Mouse (Mus musculus) embryonic facial prominence, embryonic 15.5 days (tissue): ENCODE results near the gene Ermap. TPM values are rescaled to one million over a fixed set of nuclear protein-coding genes. Genes with fewer than 3 reads are reported as not detected.

ENCODE experiments used
- ATAC-seq: fragments of 200-750 bp; cut with Nextera tagmentation; 2 replicates; pipeline ENCODE4 v1.8.0; 2017; ENCODE audit warnings: low read depth, moderate TSS enrichment; ENCODE audit not compliant: insufficient number of reproducible peaks, low FRiP score, low TSS enrichment
- H3K27ac ChIP-seq: fragments of 300-500 bp; sonication (generic); replicated peaks from 2 replicates; pipeline ENCODE4 v1.5.1; 2015; ENCODE audit warnings: mild to moderate bottlenecking, inconsistent platforms
- H3K27me3 ChIP-seq: fragments of 300-500 bp; sonication (generic); 2 replicates; pipeline ENCODE4 v1.6.1; 2015; ENCODE audit warnings: inconsistent platforms
- H3K36me3 ChIP-seq: fragments of 300-500 bp; sonication (generic); 2 replicates; pipeline ENCODE4 v1.6.1; 2015; ENCODE audit warnings: mild to moderate bottlenecking, inconsistent platforms
- H3K4me1 ChIP-seq: fragments of 300-500 bp; sonication (generic); 2 replicates; pipeline ENCODE4 v1.6.1; 2015; ENCODE audit warnings: inconsistent platforms
- H3K4me2 ChIP-seq: fragments of 300-500 bp; sonication (generic); replicated peaks from 2 replicates; pipeline ENCODE4 v1.6.1; 2015; ENCODE audit warnings: mild to moderate bottlenecking, inconsistent platforms
- H3K4me3 ChIP-seq: fragments of 300-500 bp; sonication (generic); replicated peaks from 2 replicates; pipeline ENCODE4 v1.5.1; 2015; ENCODE audit warnings: mild to moderate bottlenecking, inconsistent platforms
- H3K9ac ChIP-seq: fragments of 300-500 bp; sonication (generic); 2 replicates; pipeline ENCODE4 v1.6.1; 2015; ENCODE audit warnings: inconsistent platforms
- H3K9me3 ChIP-seq: fragments of 300-500 bp; sonication (generic); replicated peaks from 2 replicates; pipeline ENCODE4 v1.6.1; 2016; ENCODE audit warnings: inconsistent platforms
- WGBS: fragments of 180-500 bp; shearing (Covaris S2); methylation state at CpG from one replicate; pipeline ENCODE4 v1.1.7; 2015; 5-methylcytosine and 5-hydroxymethylcytosine counted together
- polyA plus RNA-seq: library from polyadenylated mRNA; unstranded; fragments of >200 nt; fragmentation: Nextera tagmentation; extraction: Ambion mirVana; gene quantifications from 2 replicates; pipeline ENCODE4 v1.2.1, GENCODE M21; 2015

Gene Ermap
- polyA plus RNA-seq, result 1.5 and 1.7 TPM in 2 replicates

DNA sequence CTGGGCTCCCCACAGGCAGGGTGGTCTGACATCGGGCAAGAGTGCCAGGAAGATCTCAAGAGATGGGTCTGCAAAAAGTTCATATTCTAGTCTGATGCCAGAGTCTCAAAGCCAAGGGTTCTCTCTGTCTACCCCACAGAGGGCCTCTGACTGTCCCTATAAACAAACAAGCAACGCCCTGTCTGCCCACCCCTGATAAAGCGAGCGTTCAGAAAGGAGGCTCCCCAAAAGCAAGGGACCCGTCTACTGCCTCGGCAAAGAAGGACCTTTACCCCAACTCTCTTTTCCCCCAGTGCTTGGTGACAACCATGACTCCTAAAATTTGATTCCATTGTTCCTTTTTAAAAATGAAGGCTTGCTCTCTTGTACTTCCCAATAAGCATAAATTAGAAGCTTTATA, at the start of gene Ermap:
Gene Ermap, minus strand, starts transcription at position 148 of the 400 bp plus-strand sequence.
- no peak within 1 kb of the TSS for H3K27ac ChIP-seq
- H3K36me3 ChIP-seq, result no peaks in the 10 kb centered on the region
- no peaks in the 10 kb centered on the region for H3K9me3 ChIP-seq
- H3K4me3 ChIP-seq, result no peak within 1 kb of the TSS
- H3K9ac ChIP-seq, result no peak within 1 kb of the TSS
- no peak within 1 kb of the TSS for H3K4me2 ChIP-seq
- no peak for ATAC-seq
- no peaks in the 10 kb centered on the region for H3K4me1 ChIP-seq
- WGBS, result 68% methylated on average over 6 of the region's 6 CpGs
- 0 out of 2 replicates have a peak, but pooled peaks cover 3% of the 10 kb centered on the region for H3K27me3 ChIP-seq

DNA sequence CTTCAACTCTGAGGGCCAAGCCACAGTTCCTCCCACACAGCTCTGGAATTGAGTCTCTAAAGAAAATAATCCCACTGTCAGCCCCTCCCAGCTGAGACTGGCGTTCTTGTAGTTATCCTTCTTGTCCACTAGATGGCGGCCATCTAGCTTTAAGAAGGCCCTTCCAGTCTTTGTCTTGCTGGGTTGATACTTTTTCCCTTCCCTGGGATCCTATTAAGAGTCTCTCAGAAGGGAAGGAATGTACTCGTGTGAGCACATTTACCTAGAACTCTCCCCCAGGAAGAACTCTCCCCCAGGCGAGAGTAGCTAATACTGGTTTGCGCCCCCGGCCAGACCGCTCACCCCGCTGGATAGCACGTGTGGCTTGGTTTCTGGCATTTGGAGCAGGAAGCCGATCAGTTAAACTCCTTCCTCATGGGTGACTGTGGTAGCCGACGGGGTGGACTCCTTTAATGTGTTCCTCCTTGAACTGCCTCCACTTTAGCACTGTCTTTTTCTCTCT, 49.4 kb upstream of the Ermap start:
- 32% methylated on average over 12 of the region's 12 CpGs for WGBS
- peaks cover 16% of the 10 kb centered on the region for H3K4me1 ChIP-seq
- no peaks in the 10 kb centered on the region for H3K9me3 ChIP-seq
- H3K4me3 ChIP-seq, result no peak overlapping the region
- H3K36me3 ChIP-seq, result peaks cover 52% of the 10 kb centered on the region
- no peak overlapping the region for H3K9ac ChIP-seq
- H3K4me2 ChIP-seq, result 0 out of 2 replicates have a peak overlapping the region, but pooled peaks have one; percentile 12
- H3K27ac ChIP-seq, result peak overlapping the region; percentile 71
- no peaks in the 10 kb centered on the region for H3K27me3 ChIP-seq
- ATAC-seq, result peak; percentile 63

DNA sequence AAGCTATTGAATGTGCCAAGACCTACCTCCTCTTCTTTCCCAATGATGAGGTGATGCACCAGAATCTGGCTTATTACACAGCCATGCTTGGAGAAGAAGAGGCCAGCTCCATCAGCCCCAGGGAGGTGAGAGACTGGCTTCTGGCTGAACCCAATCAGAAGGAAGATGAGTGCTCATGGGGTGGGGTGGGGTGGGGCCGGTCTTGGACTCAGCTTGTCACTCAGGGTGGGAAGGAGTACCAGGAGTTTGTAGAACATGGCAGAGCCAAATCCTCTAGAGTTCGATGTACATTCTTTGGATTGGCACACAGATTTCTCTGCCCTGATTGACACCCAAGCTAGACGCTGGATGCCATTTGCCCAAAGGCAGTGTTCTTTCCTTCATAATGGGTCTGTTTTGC, 48.9 kb upstream of the Ermap start:
- ATAC-seq, result no peak
- Histone ChIP-seq H3K9ac (no peak overlapping the region), H3K36me3 (peaks cover 47% of the 10 kb centered on the region), H3K4me1 (peaks cover 16% of the 10 kb centered on the region), H3K9me3 (no peaks in the 10 kb centered on the region), H3K27me3 (no peaks in the 10 kb centered on the region), H3K4me2 (no peak overlapping the region), H3K4me3 (no peak overlapping the region), H3K27ac (no peak overlapping the region; the same call in 1 of the 2 replicates)
- 51% methylated on average over 3 of the region's 3 CpGs for WGBS

DNA sequence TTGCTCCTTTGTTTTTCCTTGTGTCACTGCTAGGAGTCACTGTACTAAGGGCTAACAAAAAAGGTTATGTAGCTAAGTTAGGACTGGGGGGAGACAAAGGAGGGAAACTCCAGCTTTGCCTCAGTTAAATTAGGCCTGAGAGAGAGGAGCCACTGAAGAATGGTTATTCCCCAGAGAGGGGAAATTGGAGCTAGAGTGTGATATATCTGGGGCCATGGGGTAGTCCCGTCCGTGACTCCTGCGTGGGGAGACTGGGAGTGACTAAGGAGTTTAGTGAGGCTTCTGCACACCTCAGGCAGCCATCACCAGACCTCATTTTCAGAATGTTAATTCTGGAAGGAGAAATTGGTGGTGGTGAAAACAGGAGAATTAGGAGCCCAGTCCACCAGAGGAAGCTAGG, 44.5 kb upstream of the Ermap start:
- Histone ChIP-seq H3K27ac (peak overlapping the region; percentile 90), H3K27me3 (no peaks in the 10 kb centered on the region), H3K9me3 (no peaks in the 10 kb centered on the region), H3K4me2 (peak overlapping the region; percentile 56), H3K36me3 (peaks cover 22% of the 10 kb centered on the region), H3K4me3 (peak overlapping the region; percentile 59), H3K9ac (no peak overlapping the region), H3K4me1 (peaks cover 21% of the 10 kb centered on the region)
- 56% methylated on average over 3 of the region's 3 CpGs for WGBS
- ATAC-seq, result no peak

DNA sequence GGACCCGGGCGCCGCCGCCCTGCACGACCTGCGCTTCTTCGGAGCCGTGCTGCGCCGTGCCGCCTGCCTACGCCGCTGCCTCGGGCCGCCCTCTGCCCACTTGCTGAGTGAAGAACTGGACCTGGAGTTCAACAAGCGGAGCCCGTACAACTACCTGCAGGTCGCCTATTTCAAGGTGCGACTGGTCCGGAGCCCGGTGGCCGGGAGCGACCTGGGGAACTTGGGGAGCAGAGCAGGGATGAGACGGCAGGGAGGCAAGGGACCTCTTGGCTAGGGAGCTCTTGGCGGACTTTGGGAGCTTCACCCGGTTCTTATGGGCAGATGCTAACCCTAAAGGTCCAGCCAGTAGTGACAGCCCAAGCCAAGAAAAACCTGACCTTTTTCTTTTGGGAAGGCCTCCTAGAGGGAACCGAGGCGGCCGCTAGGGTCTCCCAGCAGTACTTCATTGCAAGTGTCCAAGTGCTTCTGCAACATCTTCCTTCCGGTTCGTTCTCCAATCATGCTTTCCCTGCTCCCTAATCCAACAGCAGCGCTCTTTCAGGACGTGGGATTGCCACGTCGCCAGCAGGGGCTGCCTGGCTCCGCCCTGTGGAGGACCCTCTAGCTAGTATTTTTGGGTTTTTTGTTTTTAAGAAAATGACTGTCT, 43.6 kb upstream of the Ermap start:
- H3K9me3 ChIP-seq, result no peaks in the 10 kb centered on the region
- peak; percentile 63 for ATAC-seq
- peak overlapping the region; percentile 59 for H3K4me3 ChIP-seq
- peaks cover 26% of the 10 kb centered on the region for H3K36me3 ChIP-seq
- H3K4me1 ChIP-seq, result peaks cover 14% of the 10 kb centered on the region
- peak overlapping the region; percentile 75 for H3K9ac ChIP-seq
- no peaks in the 10 kb centered on the region for H3K27me3 ChIP-seq
- peak overlapping the region; percentile 90 for H3K27ac ChIP-seq
- H3K4me2 ChIP-seq, result peak overlapping the region; percentile 56
- under 1% methylated on average over 36 of the region's 36 CpGs for WGBS

DNA sequence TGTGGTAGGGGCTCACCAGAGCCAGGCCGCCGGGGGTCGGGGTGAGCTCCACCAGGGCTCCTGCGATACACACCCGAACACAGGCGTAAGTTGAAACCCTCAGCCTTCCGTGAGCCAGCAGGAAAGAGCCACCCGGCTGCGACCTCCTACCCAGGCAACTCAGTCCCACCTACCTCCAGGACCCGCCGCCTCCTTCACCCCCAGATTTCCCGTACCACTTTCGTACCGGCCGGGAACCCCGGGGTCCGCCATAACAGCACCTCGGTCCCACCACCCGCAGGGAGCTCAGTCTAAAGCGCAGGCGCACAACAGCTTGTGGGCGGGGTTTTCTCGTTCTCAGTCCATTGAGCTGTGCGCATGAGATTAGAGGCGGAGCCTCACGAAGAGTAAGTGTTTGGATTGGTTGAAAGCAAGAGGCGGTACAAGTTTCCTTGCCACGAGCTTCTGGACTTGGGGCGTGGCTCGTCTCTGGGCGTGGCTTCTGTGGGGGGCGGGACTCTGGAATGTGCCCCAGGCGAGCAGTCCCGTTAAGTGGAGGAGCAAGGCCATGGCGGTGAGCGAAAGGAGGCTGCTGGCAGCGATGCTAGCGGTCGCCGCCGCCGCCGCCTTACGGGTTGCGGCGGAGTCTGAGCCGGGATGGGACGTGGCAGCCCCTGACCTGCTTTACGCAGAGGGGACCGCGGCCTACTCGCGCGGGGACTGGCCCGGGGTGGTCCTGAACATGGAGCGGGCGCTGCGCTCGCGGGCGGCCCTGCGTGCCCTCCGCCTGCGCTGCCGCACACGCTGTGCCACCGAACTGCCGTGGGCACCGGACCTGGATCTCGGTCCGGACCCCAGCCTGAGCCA, 42.8 kb upstream of the Ermap start, which contains the start of the genes AU022252 and P3h1:
Gene AU022252, minus strand, starts transcription at position 303 of the 846 bp plus-strand sequence.
Gene P3h1, plus strand, starts transcription at position 506 of the 846 bp plus-strand sequence.
- peaks cover 14% of the 10 kb centered on the region for H3K4me1 ChIP-seq
- peak within 1 kb of the TSS; percentile 70 for H3K4me2 ChIP-seq
- peaks cover 31% of the 10 kb centered on the region for H3K36me3 ChIP-seq
- WGBS, result under 1% methylated on average over 71 of the region's 71 CpGs
- peak; percentile 98 for ATAC-seq
- H3K9ac ChIP-seq, result peak within 1 kb of the TSS; percentile 76
- H3K4me3 ChIP-seq, result peak within 1 kb of the TSS; percentile 59
- no peaks in the 10 kb centered on the region for H3K27me3 ChIP-seq
- H3K9me3 ChIP-seq, result no peaks in the 10 kb centered on the region
- H3K27ac ChIP-seq, result peak within 1 kb of the TSS; percentile 90

DNA sequence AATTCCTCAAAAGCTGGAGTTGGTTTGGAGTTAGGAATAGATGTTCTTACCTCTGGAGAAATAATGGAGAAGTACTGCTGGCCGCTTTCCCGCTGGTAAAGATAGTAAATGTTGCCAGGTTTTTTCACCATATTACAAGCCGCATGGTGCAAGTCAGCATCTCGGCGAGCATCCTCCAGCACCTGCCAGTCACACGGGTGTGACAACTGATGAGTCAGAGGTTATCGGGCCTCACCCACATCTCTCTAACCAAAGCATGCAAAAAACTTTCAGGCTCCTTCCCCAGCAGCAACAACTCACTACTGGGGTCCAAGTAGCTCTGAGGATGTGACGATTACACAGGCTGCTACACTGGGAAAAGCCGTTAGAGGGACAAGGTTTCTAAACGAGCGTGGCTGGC, 36.9 kb upstream of the Ermap start:
- 91% methylated on average over 11 of the region's 11 CpGs for WGBS
- H3K9ac ChIP-seq, result no peak overlapping the region
- H3K27ac ChIP-seq, result no peak overlapping the region
- H3K4me1 ChIP-seq, result peaks cover 5% of the 10 kb centered on the region
- peaks cover 49% of the 10 kb centered on the region for H3K36me3 ChIP-seq
- H3K4me2 ChIP-seq, result no peak overlapping the region
- H3K27me3 ChIP-seq, result no peaks in the 10 kb centered on the region
- no peak for ATAC-seq
- H3K9me3 ChIP-seq, result no peaks in the 10 kb centered on the region
- H3K4me3 ChIP-seq, result no peak overlapping the region

DNA sequence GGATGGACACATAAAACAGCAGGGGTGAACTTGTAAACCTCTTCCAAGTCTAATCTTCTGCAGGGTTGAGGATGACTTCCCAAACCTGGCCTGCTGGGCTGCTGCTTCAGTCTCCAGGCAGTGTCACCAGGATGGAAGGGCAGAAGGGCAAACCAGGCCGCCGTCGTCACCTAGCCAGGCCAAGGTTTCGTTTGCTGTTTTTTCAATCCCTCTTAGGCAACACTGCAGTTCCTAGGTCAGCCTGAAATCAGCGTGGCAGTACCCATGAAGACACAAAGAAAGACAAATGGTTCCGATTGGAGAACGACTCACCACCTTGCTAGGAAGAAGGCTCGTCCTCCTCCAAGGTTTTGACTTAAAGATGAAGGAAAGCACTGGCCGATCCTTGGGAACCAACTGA, 35.9 kb upstream of the Ermap start:
- no peaks in the 10 kb centered on the region for H3K9me3 ChIP-seq
- H3K36me3 ChIP-seq, result peaks cover 49% of the 10 kb centered on the region
- WGBS, result 93% methylated on average over 9 of the region's 9 CpGs

DNA sequence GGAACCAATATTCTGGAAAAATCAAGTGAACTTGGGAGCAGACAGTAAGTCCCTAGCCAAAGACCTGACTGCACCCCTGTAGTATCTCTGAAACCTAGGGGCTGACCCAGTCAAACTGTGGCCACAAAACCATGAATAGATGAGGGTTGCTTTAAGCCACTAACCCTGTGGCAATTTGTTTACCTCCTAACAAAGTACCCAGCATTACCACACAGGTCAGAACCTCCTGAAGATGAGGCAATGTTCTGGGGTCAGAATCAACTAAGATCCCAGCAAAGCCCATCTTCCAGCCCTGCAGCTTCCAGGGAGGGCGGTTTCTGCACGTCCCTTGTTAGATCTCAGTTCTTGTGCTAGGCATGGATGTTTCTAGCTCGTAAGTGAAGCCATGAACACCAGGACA, 34.7 kb upstream of the Ermap start:
- Histone ChIP-seq H3K4me1 (no peaks in the 10 kb centered on the region), H3K4me3 (no peak overlapping the region), H3K9ac (no peak overlapping the region), H3K27me3 (no peaks in the 10 kb centered on the region), H3K27ac (no peak overlapping the region), H3K9me3 (no peaks in the 10 kb centered on the region), H3K36me3 (peaks cover 49% of the 10 kb centered on the region), H3K4me2 (no peak overlapping the region)
- WGBS, result 91% methylated on average over 3 of the region's 3 CpGs
- ATAC-seq, result no peak

More for the DNA sequence above, 35.9 kb upstream of the Ermap start:
- Histone ChIP-seq H3K4me3 (no peak overlapping the region), H3K27me3 (no peaks in the 10 kb centered on the region), H3K4me1 (no peaks in the 10 kb centered on the region), H3K4me2 (no peak overlapping the region), H3K9ac (no peak overlapping the region), H3K27ac (no peak overlapping the region)
- ATAC-seq, result no peak

DNA sequence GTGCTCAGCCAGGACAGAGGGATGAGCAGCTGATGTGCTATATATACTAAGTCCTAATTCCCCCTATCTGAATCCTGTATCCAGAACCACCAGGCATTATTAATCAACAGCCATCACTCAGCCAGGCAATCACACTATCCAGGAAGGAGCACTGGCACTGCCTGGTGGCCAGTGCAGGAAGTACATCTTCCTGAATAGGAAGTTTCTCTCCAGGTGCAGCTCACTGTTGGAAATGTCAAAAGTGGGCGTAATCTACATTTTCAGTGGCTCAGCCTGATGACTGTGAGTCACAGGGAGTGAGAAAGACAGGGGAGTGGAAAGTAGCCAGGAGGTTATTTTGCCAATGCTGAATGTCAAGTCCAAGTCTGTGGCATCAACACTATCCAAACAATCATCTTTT, 33.9 kb upstream of the Ermap start:
- 66% methylated on average over 1 of the region's 1 CpGs for WGBS
- Histone ChIP-seq H3K4me3 (no peak overlapping the region), H3K9me3 (no peaks in the 10 kb centered on the region), H3K27me3 (no peaks in the 10 kb centered on the region), H3K27ac (no peak overlapping the region), H3K9ac (no peak overlapping the region), H3K36me3 (peaks cover 48% of the 10 kb centered on the region), H3K4me2 (no peak overlapping the region), H3K4me1 (no peaks in the 10 kb centered on the region)
- ATAC-seq, result no peak

DNA sequence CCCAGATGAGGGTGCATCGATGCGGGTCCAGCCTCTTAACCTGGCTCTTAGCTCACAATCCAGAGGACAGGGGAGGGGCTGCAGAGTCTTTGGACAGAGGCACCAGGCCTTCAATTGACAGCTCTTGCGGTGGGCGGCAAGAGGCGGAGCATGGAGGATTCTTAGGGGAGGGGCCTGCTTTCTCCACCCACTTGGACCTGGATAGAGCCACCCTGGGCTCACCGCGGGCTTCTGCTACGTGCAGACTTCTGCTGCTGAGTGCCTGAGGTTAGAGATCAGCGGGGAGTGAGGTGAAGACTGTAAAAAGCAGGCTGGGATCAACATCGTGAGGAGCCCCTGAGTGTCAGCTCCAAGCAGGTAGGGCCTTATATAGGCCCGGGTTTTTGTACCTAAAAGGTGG, 28.4 kb upstream of the Ermap start, which contains the start of gene Tmem269:
Gene Tmem269, minus strand, starts transcription at position 49 of the 400 bp plus-strand sequence.
- no peaks in the 10 kb centered on the region for H3K9me3 ChIP-seq
- no peak within 1 kb of the TSS for H3K27ac ChIP-seq
- no peak for ATAC-seq
- 9% methylated on average over 11 of the region's 11 CpGs for WGBS
- H3K36me3 ChIP-seq, result 0 out of 2 replicates have a peak, but pooled peaks cover 3% of the 10 kb centered on the region
- no peak within 1 kb of the TSS for H3K4me3 ChIP-seq
- H3K4me1 ChIP-seq, result peaks cover 14% of the 10 kb centered on the region; the same call in 1 of the 2 replicates
- H3K4me2 ChIP-seq, result no peak within 1 kb of the TSS
- no peak within 1 kb of the TSS for H3K9ac ChIP-seq
- no peaks in the 10 kb centered on the region for H3K27me3 ChIP-seq
